Mouse (Mus musculus): ENCODE measurements around the gene Zfp697.
"Not testable (repeated sequence)": the region's sequence is repeated elsewhere in the genome, so short reads cannot be mapped to it uniquely, and the experiment has no call there.

DNA sequence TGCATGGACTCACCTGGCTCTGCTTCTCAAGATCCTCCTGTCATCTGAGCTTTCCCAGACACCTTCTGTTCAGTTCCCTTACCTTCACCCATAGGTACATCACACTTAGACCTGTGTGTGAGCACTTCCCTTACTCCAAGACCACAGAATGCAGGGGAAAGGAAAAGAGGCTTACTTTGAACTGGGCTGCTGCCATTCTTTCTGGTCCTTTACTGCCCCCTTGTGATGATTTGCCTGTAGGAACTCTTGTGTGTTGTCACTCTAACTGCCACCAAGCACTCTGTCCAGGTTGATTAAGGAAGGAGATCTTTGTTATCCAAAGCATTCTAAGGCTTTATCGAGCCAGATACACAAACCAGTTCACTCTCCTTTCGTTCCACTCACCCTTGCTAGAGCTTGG is 234.0 kb downstream of the Zfp697 start:
- TF ChIP-seq GATA1 (IDR thresholded peaks at IDR 0.05; ENCODE audit: borderline replicate concordance, low read length); FLI1 (IDR thresholded peaks at IDR 0.05; ENCODE audit: low read length): not testable (repeated sequence)

All from megakaryocyte, embryonic 14.5 days (primary cell).